Mouse (Mus musculus): Measurements from ENCODE around the gene Sval2.

Gene Sval2

DNA sequence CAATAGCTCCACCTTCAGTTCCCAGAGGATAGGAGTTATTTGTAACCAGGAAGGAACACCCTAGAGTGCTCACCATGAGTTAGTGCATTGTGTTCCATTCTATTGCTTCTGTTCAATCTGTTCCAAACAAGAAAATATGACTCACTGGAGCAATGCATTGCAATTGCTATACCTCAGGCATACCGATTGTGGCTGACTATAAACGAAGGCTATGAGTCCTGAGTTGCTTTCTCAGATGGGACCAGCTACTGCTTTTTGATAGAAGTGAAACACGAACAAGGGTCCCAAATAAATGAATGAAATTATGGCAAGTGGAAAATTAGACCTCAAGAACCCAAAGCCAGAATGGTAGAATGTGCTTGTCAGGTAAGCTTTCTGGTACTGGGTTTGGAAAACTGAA is at the start of gene Sval2:
Sval2 (plus strand) TSS at position 301 of the 400 bp plus-strand sequence.
- no peak for DNase-seq

DNA sequence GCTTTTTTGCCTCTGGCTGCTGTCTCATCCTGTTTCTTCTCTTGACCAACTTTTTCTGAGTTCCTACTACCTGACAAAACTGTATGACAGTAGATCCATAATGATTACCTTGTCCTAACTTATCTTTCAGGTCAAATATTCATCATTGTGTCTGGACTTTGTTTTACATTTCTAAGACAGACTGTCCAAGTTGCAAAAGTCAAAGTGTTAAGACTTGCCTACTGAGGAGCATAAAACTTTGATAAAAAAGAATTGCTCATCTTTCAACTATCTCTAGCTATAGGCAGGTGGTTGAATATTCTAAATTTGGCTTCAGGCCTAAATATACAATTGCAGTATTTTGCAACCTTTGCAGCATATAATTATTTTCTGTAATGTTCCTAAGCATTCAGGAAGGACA is 28.7 kb upstream of the Sval2 start:
- DNase-seq: no peak

DNA sequence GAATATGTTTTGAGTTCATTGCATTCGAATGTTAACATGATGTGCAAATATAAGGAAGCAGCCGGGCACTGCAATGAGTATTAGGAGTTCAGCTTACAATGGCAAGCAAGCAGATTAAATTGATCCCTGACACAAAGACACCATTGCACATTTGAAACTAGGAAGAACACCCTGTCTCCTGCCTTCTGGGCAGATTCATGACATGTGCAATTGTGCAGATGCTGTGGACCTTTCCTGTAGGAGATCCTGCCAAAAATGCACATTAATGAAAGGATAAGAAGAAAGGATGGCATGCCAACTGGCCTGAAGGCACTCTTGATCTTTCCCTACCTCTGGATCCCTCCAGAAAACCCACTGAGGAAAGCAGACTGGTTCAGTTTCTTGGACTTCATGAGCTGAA is 23.3 kb upstream of the Sval2 start:
- DNase-seq: no peak

DNA sequence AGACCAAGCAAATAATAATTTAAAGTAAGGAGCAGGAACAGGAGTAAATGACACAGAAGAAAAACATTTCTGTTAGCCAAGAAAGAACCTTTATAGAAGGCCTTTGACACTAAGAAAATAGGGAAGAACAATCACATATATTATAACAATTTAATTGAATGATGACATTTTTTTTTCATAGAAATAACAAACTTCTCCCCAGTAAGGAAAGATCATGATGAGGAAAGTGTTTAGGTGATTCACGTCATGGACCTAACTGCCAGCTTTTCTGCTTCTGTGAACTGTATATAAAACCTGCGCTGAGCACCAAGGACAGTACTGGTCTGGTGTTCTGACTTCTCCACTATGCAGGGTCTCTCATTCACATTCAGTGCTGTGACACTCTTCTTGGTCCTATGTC is 5.6 kb upstream of the Sval2 start, which contains the start of gene Pip:
Pip (plus strand) TSS at position 301 of the 400 bp plus-strand sequence.
- DNase-seq: no peak

DNA sequence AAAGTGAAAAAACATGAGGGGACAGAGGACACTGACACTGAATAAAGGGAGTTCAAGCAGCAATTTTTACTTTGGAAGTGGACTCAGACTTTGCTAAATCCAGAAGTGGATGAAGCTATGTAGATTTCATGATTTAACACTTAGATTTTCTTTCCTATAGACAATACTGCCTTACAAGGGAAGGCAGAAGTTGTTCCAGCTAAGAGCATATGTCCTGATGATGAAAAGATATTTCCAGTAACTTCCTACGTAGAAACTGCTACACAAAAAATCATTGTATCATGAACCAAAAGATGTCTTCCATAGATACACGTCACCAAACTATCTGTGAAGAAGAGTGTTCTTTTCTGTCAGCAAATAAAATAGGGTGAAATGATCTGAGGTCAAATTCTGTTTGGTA is 11.2 kb downstream of the Sval2 start:
- DNase-seq: no peak

DNA sequence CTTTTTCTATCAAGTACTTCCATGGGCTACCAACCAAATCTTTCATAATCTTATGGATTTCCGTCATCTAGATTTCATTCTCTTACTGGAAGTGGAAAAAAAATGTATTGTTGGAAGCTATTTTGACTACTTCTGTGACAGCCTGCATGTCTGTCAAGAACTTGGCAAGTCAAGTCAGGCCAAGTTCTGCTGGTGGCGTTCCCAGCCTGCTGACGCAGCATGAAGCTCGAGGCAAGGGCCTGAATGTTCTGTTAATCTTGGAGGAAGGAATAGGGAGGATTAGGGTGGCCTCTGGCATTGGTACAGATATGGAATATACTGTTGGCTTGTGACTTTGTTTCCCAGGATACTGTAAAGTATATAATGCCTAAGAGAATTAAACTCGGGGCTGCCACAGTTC is 58.8 kb downstream of the Sval2 start:
- no peak for DNase-seq

Measured in cerebellum, adult 8-10 months (tissue).